Mouse (Mus musculus): ENCODE data around the gene Mpp2. TPM values are rescaled to one million over a fixed set of nuclear protein-coding genes. Genes with fewer than 3 reads are reported as not detected.

The Mpp2 gene
- polyA plus RNA-seq, 1 experiment from 2014 or later, result 10.7 TPM

GRCm38 (mm10) chr11:102008954-102009637, 79.2 kb downstream of the Mpp2 start:
- Histone ChIP-seq H3K4me2 (ENCODE audit: low read depth, severe bottlenecking) (no peak overlapping the region), H3K36me3 (ENCODE audit: control insufficient read depth, insufficient read depth, low read length) (peaks cover 10% of the 10 kb centered on the region; the same call in 1 of the 2 replicates), H3K9ac (ENCODE audit: low read length) (no peak overlapping the region; the same call in 1 of the 2 replicates), H3K4me3 (ENCODE audit: low read depth, low read length) (no peak overlapping the region), H3K27ac (replicated peaks; ENCODE audit: low read depth, low read length) (0 out of 2 replicates have a peak overlapping the region, but pooled peaks have one; percentile 8), H3K27me3 (ENCODE audit: control insufficient read depth, insufficient read depth, low read length) (no peaks in the 10 kb centered on the region), H3K4me1 (ENCODE audit: control insufficient read depth, insufficient read depth, low read length) (peaks cover 14% of the 10 kb centered on the region), H3K9me3 (ENCODE audit: control insufficient read depth, low read length) (no peaks in the 10 kb centered on the region)
- DNase-seq (ENCODE audit: low spot score) (no peak), ATAC-seq (ENCODE audit: insufficient number of reproducible peaks, low FRiP score, low TSS enrichment, low read depth) (no peak)
- 88% methylated on average over 15 of the region's 15 CpGs for WGBS

- no peak overlapping the region for H3K4me3 ChIP-seq (ENCODE audit: low read depth, low read length)
Measured at GRCm38 (mm10) chr11:102008372-102008771, 79.9 kb downstream of the Mpp2 start.

More at GRCm38 (mm10) chr11:102008372-102008771, 79.9 kb downstream of the Mpp2 start:
- no peak for ATAC-seq (ENCODE audit: insufficient number of reproducible peaks, low FRiP score, low TSS enrichment, low read depth)
- Histone ChIP-seq H3K27me3 (ENCODE audit: control insufficient read depth, insufficient read depth, low read length) (no peaks in the 10 kb centered on the region), H3K9me3 (ENCODE audit: control insufficient read depth, low read length) (no peaks in the 10 kb centered on the region), H3K27ac (replicated peaks; ENCODE audit: low read depth, low read length) (no peak overlapping the region), H3K4me2 (ENCODE audit: low read depth, severe bottlenecking) (no peak overlapping the region), H3K4me1 (ENCODE audit: control insufficient read depth, insufficient read depth, low read length) (peaks cover 14% of the 10 kb centered on the region), H3K9ac (ENCODE audit: low read length) (no peak overlapping the region), H3K36me3 (ENCODE audit: control insufficient read depth, insufficient read depth, low read length) (peaks cover 10% of the 10 kb centered on the region; the same call in 1 of the 2 replicates)
- 90% methylated on average over 8 of the region's 8 CpGs for WGBS
- DNase-seq (ENCODE audit: low spot score), result no peak

Other genes with a start within 250 kb of the Mpp2 start
- gene Meox1, start 194.1 kb downstream of the Mpp2 start, polyA plus RNA-seq (2014; fragmentation: Nextera tagmentation; extraction: Ambion mirVana), result 10.7 and 12.6 TPM in 2 replicates
- gene Sost, start 121.5 kb downstream of the Mpp2 start, polyA plus RNA-seq (2014; fragmentation: Nextera tagmentation; extraction: Ambion mirVana), result 0.41 and 0.43 TPM in 2 replicates
- not detected in 2 replicates for gene Cfap97d1, start 104.2 kb downstream of the Mpp2 start, polyA plus RNA-seq (2014; fragmentation: Nextera tagmentation; extraction: Ambion mirVana)
- 9.8 and 11.3 TPM in 2 replicates for gene Dusp3, start 101.5 kb downstream of the Mpp2 start, polyA plus RNA-seq (2014; fragmentation: Nextera tagmentation; extraction: Ambion mirVana)
- gene Mpp3, start 60.1 kb downstream of the Mpp2 start, polyA plus RNA-seq (2014; fragmentation: Nextera tagmentation; extraction: Ambion mirVana), result 11.3 and 12.7 TPM in 2 replicates
- 0.35 and 0.47 TPM in 2 replicates for gene Cd300lg, start 47.0 kb downstream of the Mpp2 start, polyA plus RNA-seq (2014; fragmentation: Nextera tagmentation; extraction: Ambion mirVana)
- not detected in 2 replicates for gene Ppy, start 12.8 kb upstream of the Mpp2 start, polyA plus RNA-seq (2014; fragmentation: Nextera tagmentation; extraction: Ambion mirVana)
- gene Pyy, start 19.3 kb upstream of the Mpp2 start, polyA plus RNA-seq (2014; fragmentation: Nextera tagmentation; extraction: Ambion mirVana), result not detected in 2 replicates
- 0.08 and 0.13 TPM in 2 replicates for gene Nags, start 57.0 kb upstream of the Mpp2 start, polyA plus RNA-seq (2014; fragmentation: Nextera tagmentation; extraction: Ambion mirVana)
- gene Tmem101, start 67.9 kb upstream of the Mpp2 start, polyA plus RNA-seq (2014; fragmentation: Nextera tagmentation; extraction: Ambion mirVana), result 39.3 and 41.2 TPM in 2 replicates
- 74.5 and 88.5 TPM in 2 replicates for gene Lsm12, start 96.8 kb upstream of the Mpp2 start, polyA plus RNA-seq (2014; fragmentation: Nextera tagmentation; extraction: Ambion mirVana)
- 39.8 and 41.9 TPM in 2 replicates for gene G6pc3, start 101.1 kb upstream of the Mpp2 start, polyA plus RNA-seq (2014; fragmentation: Nextera tagmentation; extraction: Ambion mirVana)
- gene Hdac5, start 141.7 kb upstream of the Mpp2 start, polyA plus RNA-seq (2014; fragmentation: Nextera tagmentation; extraction: Ambion mirVana), result 21.3 and 24.0 TPM in 2 replicates
- gene BC030867, start 160.4 kb upstream of the Mpp2 start, polyA plus RNA-seq (2014; fragmentation: Nextera tagmentation; extraction: Ambion mirVana), result 26.9 and 27.8 TPM in 2 replicates
- 0.13 and 0.33 TPM in 2 replicates for gene Asb16, start 180.2 kb upstream of the Mpp2 start, polyA plus RNA-seq (2014; fragmentation: Nextera tagmentation; extraction: Ambion mirVana)
- 46.7 and 51.5 TPM in 2 replicates for gene Tmub2, start 196.4 kb upstream of the Mpp2 start, polyA plus RNA-seq (2014; fragmentation: Nextera tagmentation; extraction: Ambion mirVana)
- gene Atxn7l3, start 208.1 kb upstream of the Mpp2 start, polyA plus RNA-seq (2014; fragmentation: Nextera tagmentation; extraction: Ambion mirVana), result 20.0 and 22.1 TPM in 2 replicates
- 87.0 and 91.4 TPM in 2 replicates for gene Ubtf, start 231.2 kb upstream of the Mpp2 start, polyA plus RNA-seq (2014; fragmentation: Nextera tagmentation; extraction: Ambion mirVana)